Mouse (Mus musculus): ENCODE measurements around the gene Qtrt2. TPM values are rescaled to one million over a fixed set of nuclear protein-coding genes. Genes with fewer than 3 reads are reported as not detected.

The Qtrt2 gene
- polyA plus RNA-seq, 1 experiment from 2014 or later, result 23.3 TPM

DNA sequence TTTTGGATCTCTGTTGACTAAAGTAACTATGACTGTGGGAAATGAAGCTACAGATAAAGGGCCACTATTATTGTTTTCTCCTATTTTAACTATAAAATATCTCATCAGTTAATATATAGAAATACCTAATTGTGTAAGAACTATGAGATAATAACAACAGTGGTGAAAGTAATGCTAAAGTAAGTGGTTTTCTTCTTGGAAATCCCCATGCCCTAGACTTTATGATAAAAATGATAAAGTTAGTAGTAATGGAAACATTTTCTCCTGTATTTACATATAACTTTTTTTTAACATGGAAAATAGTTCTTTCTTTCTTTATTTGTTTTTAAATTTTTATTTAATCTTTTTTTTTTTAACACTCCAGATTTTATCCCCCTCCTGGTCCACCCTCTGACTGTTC lies 26.0 kb downstream of the Qtrt2 start:
- no peaks in the 10 kb centered on the region for H3K36me3 ChIP-seq (replicated peaks; ENCODE audit: control insufficient read depth, insufficient read depth)
- ATAC-seq (ENCODE audit: low FRiP score), result no peak
- no peaks in the 10 kb centered on the region for H3K27me3 ChIP-seq (ENCODE audit: control insufficient read depth, insufficient read depth, low read length)
- no peak overlapping the region for H3K4me2 ChIP-seq (replicated peaks)
- H3K4me1 ChIP-seq (replicated peaks; ENCODE audit: control insufficient read depth, insufficient read depth, low read length), result no peaks in the 10 kb centered on the region
- H3K4me3 ChIP-seq (replicated peaks; ENCODE audit: low read length), result no peak overlapping the region
- DNase-seq (ENCODE audit: low spot score), result no peak
- no peak overlapping the region for H3K9ac ChIP-seq
- no peaks in the 10 kb centered on the region for H3K9me3 ChIP-seq (ENCODE audit: control insufficient read depth, low read length)
- H3K27ac ChIP-seq, result no peak overlapping the region

DNA sequence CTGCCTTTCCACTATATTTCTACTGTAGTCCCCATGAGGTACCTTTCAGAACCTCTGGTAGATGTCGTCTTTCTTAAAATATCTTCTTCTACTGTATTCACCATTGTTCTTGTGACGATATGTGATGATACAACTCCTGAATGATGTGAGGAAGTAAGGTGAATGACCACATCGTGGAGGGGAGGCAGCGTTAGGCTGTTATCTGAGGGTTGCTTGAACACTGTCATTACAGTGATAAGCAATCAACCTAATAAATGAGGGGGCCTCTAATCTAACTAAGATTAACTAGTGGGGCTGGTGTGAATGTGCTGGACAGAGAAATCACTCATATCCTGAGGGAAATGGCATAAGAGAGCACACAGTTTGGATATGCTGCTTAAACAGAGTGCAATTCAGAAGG lies 26.5 kb downstream of the Qtrt2 start:
- Histone ChIP-seq H3K4me2 (replicated peaks) (no peak overlapping the region), H3K9me3 (ENCODE audit: control insufficient read depth, low read length) (no peaks in the 10 kb centered on the region), H3K36me3 (replicated peaks; ENCODE audit: control insufficient read depth, insufficient read depth) (no peaks in the 10 kb centered on the region), H3K4me3 (replicated peaks; ENCODE audit: low read length) (no peak overlapping the region), H3K9ac (no peak overlapping the region), H3K27ac (no peak overlapping the region), H3K4me1 (replicated peaks; ENCODE audit: control insufficient read depth, insufficient read depth, low read length) (no peaks in the 10 kb centered on the region), H3K27me3 (ENCODE audit: control insufficient read depth, insufficient read depth, low read length) (no peaks in the 10 kb centered on the region)
- ATAC-seq (ENCODE audit: low FRiP score) (no peak), DNase-seq (ENCODE audit: low spot score) (no peak)
- WGBS, result 92% methylated on average over 4 of the region's 4 CpGs

DNA sequence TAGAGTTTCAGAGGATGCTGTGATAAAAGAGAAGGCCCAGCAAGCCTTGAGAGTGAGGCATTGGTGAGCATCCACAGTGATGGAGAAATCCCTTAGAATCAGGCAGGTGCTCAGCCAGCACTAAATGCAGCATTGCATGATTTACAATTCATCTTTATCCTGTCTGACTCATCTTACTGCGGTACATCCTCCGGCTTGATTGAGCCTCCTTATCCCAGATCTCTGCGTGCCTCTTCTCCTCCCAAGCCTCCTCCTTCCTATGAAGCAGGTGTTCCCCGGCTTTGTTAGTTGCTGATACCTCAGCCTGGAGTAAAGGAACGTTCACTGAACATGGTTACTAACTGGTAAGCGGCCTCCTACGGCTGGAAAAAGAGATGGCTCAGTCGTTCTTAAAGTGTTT lies 32.1 kb downstream of the Qtrt2 start:
- Histone ChIP-seq H3K36me3 (replicated peaks; ENCODE audit: control insufficient read depth, insufficient read depth) (no peaks in the 10 kb centered on the region), H3K9me3 (ENCODE audit: control insufficient read depth, low read length) (no peaks in the 10 kb centered on the region), H3K27me3 (ENCODE audit: control insufficient read depth, insufficient read depth, low read length) (no peaks in the 10 kb centered on the region), H3K27ac (no peak overlapping the region), H3K9ac (no peak overlapping the region), H3K4me2 (replicated peaks) (no peak overlapping the region), H3K4me3 (replicated peaks; ENCODE audit: low read length) (no peak overlapping the region), H3K4me1 (replicated peaks; ENCODE audit: control insufficient read depth, insufficient read depth, low read length) (peaks cover 6% of the 10 kb centered on the region; the same call in 1 of the 2 replicates)
- WGBS, result 90% methylated on average over 8 of the region's 8 CpGs
- DNase-seq (ENCODE audit: low spot score) (no peak), ATAC-seq (ENCODE audit: low FRiP score) (no peak)

DNA sequence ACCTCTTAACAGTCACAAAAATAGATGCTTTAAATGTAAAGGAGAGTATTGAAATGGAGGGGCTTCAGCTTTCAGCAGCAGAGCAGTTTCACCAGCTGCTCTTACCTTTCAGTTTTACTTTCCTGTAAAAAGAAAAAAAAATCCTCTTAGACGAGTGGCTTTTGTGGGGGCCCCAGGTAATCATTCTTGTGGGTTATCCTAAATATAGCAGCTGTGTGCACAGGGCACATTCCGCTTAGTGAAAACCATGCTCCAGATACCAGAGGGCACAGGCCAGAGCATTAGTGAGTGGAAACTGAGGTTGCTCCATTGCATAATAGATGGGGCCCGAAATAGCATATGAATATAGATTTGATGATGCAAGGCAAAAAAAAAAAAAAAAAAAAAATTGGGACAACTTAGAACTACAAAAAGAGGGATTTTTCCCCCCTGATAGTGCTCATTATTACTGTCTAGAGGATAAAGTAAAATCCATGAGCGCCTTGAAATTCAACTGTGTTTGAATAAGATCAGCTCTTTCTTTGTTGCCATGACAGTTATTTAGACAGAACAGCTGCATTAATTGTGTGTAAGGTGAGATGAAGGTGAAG lies 35.8 kb downstream of the Qtrt2 start:
- H3K27ac ChIP-seq, result no peak overlapping the region
- H3K9ac ChIP-seq, result peak overlapping the region; percentile 86
- WGBS, result 91% methylated on average over 4 of the region's 4 CpGs
- no peak for DNase-seq (ENCODE audit: low spot score)
- H3K27me3 ChIP-seq (ENCODE audit: control insufficient read depth, insufficient read depth, low read length), result no peaks in the 10 kb centered on the region
- peak overlapping the region; percentile 71; the same call in 1 of the 2 replicates for H3K4me3 ChIP-seq (replicated peaks; ENCODE audit: low read length)
- no peak for ATAC-seq (ENCODE audit: low FRiP score)
- H3K4me1 ChIP-seq (replicated peaks; ENCODE audit: control insufficient read depth, insufficient read depth, low read length), result peaks cover 19% of the 10 kb centered on the region
- H3K36me3 ChIP-seq (replicated peaks; ENCODE audit: control insufficient read depth, insufficient read depth), result no peaks in the 10 kb centered on the region
- peak overlapping the region; percentile 71 for H3K4me2 ChIP-seq (replicated peaks)
- H3K9me3 ChIP-seq (ENCODE audit: control insufficient read depth, low read length), result no peaks in the 10 kb centered on the region

DNA sequence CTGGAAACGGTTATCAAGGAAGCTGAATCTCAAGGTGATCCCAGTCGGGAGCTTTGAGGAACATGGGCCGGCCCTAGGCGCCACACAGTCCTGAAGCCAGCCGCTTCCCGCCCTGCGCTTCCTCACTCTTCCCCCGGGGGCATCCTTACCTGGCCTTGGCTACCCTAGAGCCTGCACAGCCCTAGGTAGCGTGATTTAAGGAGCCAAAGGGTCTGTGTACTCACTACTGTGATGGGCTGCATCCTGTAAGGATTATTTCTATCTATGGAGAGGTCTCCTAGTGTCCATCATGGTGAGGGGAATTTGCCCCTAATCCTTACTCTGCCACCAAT lies 36.6 kb downstream of the Qtrt2 start:
- peak overlapping the region; percentile 71 for H3K4me2 ChIP-seq (replicated peaks)
- DNase-seq (ENCODE audit: low spot score), result no peak
- WGBS, result under 1% methylated on average over 9 of the region's 9 CpGs

DNA sequence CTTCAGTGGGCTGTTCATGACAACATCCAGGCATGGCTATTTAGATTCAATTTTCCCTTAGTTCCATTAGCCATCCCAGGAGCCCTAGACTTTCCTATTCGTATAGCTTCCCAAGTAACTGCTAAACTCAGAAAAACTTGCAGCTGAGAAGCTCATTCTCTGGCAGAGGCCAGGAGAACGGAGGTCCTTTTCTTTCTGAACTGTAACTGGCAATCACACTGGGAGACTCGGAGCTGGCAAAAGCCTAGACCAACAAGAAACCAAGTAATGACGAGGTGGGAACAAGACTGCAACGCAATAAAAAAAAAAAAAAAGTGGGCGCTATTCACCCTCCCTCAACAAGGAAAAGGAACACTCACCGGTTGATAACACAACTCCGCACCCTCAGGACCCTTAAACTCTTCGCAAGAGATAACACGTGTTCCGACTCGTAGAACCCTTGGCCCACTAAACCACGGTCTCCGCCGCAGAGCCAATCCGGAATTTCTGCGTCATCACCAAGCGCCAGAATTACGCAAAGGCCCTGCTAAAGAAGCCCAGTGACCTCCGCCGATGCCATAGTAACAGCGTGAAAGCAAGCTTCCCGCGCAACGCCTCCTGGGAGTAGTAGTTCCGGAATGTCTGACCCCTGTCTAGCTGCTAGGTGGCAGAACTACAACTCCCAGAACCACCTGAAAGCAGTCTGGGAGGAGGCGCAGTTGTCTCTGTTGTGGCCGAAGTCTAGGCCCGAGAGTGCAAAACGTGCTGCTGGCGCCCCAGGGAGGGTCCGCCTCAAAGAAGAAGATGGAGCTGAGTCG lies 37.2 kb downstream of the Qtrt2 start, which contains the start of gene Ccdc191:
Gene Ccdc191, plus strand, starts transcription at position 593 of the 797 bp plus-strand sequence.
- DNase-seq (ENCODE audit: low spot score), result peak; percentile 100
- H3K4me1 ChIP-seq (replicated peaks; ENCODE audit: control insufficient read depth, insufficient read depth, low read length), result peaks cover 19% of the 10 kb centered on the region
- peak within 1 kb of the TSS; percentile 72 for H3K27ac ChIP-seq
- H3K36me3 ChIP-seq (replicated peaks; ENCODE audit: control insufficient read depth, insufficient read depth), result no peaks in the 10 kb centered on the region
- under 1% methylated on average over 32 of the region's 33 CpGs for WGBS
- peak within 1 kb of the TSS; percentile 71 for H3K4me3 ChIP-seq (replicated peaks; ENCODE audit: low read length)
- no peaks in the 10 kb centered on the region for H3K9me3 ChIP-seq (ENCODE audit: control insufficient read depth, low read length)
- H3K9ac ChIP-seq, result peak within 1 kb of the TSS; percentile 86
- H3K4me2 ChIP-seq (replicated peaks), result peak within 1 kb of the TSS; percentile 71
- H3K27me3 ChIP-seq (ENCODE audit: control insufficient read depth, insufficient read depth, low read length), result no peaks in the 10 kb centered on the region
- ATAC-seq (ENCODE audit: low FRiP score), result peak; percentile 100

More for the DNA sequence above, 36.6 kb downstream of the Qtrt2 start:
- Histone ChIP-seq H3K9ac (peak overlapping the region; percentile 86), H3K36me3 (replicated peaks; ENCODE audit: control insufficient read depth, insufficient read depth) (no peaks in the 10 kb centered on the region), H3K4me1 (replicated peaks; ENCODE audit: control insufficient read depth, insufficient read depth, low read length) (peaks cover 19% of the 10 kb centered on the region), H3K27ac (peak overlapping the region; percentile 72), H3K9me3 (ENCODE audit: control insufficient read depth, low read length) (no peaks in the 10 kb centered on the region), H3K4me3 (replicated peaks; ENCODE audit: low read length) (peak overlapping the region; percentile 71), H3K27me3 (ENCODE audit: control insufficient read depth, insufficient read depth, low read length) (no peaks in the 10 kb centered on the region)
- ATAC-seq (ENCODE audit: low FRiP score), result peak; percentile 95

DNA sequence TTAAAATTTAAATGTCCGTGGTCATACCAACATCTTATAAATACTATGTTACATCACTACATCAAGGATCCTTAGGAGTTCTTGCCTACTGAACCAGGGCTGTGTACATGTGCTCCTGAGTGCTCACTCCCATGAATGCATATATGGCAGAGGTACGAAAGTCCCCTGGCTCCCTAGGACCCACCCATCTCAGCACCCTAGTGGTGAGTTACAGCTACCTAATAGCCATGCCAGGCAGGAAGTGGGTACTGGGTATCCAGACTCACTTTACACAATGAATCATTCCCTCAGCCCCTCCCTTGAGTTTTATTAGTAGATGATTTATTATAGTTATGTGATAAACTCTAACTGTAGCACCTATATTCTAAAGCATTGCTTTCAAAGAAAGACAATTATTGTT lies 44.3 kb downstream of the Qtrt2 start:
- H3K36me3 ChIP-seq (replicated peaks; ENCODE audit: control insufficient read depth, insufficient read depth), result peaks cover 24% of the 10 kb centered on the region

DNA sequence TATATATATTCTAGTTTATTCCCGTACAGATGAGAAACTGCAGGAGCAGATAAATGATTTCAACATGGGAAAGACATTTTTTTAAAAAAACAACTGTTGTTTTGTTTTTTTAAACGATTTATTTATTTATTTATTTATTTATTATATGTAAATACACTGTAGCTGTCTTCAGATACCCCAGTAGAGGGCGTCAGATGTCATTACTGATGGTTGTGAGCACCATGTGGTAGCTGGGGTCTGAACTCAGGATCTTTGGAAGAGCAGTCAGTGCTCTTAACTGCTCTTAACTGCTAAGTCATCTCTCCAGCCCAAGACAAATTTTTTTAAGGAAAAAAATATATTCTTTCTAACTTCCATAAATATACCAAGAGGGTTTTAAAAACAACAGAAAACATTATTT lies 45.0 kb downstream of the Qtrt2 start:
- Histone ChIP-seq H3K36me3 (replicated peaks; ENCODE audit: control insufficient read depth, insufficient read depth) (peaks cover 26% of the 10 kb centered on the region), H3K4me1 (replicated peaks; ENCODE audit: control insufficient read depth, insufficient read depth, low read length) (no peaks in the 10 kb centered on the region), H3K9me3 (ENCODE audit: control insufficient read depth, low read length) (no peaks in the 10 kb centered on the region), H3K4me2 (replicated peaks) (no peak overlapping the region), H3K4me3 (replicated peaks; ENCODE audit: low read length) (no peak overlapping the region), H3K9ac (no peak overlapping the region), H3K27ac (no peak overlapping the region), H3K27me3 (ENCODE audit: control insufficient read depth, insufficient read depth, low read length) (no peaks in the 10 kb centered on the region)
- ATAC-seq (ENCODE audit: low FRiP score) (no peak), DNase-seq (ENCODE audit: low spot score) (no peak)
- WGBS, result 64% methylated on average over 3 of the region's 3 CpGs

More for the DNA sequence above, 44.3 kb downstream of the Qtrt2 start:
- Histone ChIP-seq H3K27ac (no peak overlapping the region), H3K4me1 (replicated peaks; ENCODE audit: control insufficient read depth, insufficient read depth, low read length) (no peaks in the 10 kb centered on the region), H3K9me3 (ENCODE audit: control insufficient read depth, low read length) (no peaks in the 10 kb centered on the region), H3K9ac (no peak overlapping the region), H3K4me3 (replicated peaks; ENCODE audit: low read length) (no peak overlapping the region), H3K27me3 (ENCODE audit: control insufficient read depth, insufficient read depth, low read length) (no peaks in the 10 kb centered on the region), H3K4me2 (replicated peaks) (no peak overlapping the region)
- WGBS, result 97% methylated on average over 2 of the region's 2 CpGs
- no peak for DNase-seq (ENCODE audit: low spot score)
- no peak for ATAC-seq (ENCODE audit: low FRiP score)

DNA sequence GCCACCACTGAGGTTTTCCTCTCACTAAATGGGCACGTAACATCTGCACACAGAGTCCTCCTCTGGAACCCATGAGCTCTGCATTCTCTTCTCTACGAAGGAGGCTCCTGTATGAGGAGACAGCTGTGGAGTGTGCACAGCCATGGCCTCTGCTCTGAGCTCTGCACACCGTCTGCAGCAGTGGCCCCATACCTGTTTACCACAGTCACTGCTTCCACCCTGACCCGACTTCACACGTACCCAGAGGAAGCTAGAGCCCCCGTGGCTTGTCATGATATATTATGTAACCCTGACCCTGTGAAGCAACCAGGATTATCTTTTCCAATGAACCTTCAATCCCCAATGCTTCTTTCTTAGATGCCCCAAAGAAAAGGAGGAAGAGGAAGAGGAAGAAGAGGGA lies 46.8 kb downstream of the Qtrt2 start:
- Histone ChIP-seq H3K4me2 (replicated peaks) (no peak overlapping the region), H3K27me3 (ENCODE audit: control insufficient read depth, insufficient read depth, low read length) (no peaks in the 10 kb centered on the region), H3K27ac (no peak overlapping the region), H3K9me3 (ENCODE audit: control insufficient read depth, low read length) (no peaks in the 10 kb centered on the region), H3K4me1 (replicated peaks; ENCODE audit: control insufficient read depth, insufficient read depth, low read length) (no peaks in the 10 kb centered on the region), H3K36me3 (replicated peaks; ENCODE audit: control insufficient read depth, insufficient read depth) (peaks cover 43% of the 10 kb centered on the region), H3K4me3 (replicated peaks; ENCODE audit: low read length) (no peak overlapping the region), H3K9ac (no peak overlapping the region)
- DNase-seq (ENCODE audit: low spot score) (no peak), ATAC-seq (ENCODE audit: low FRiP score) (no peak)
- 94% methylated on average over 6 of the region's 6 CpGs for WGBS

Data from hindbrain, embryonic 14.5 days (tissue).